Mouse (Mus musculus) myocyte (in vitro differentiated cells): Measurements from ENCODE around the gene Plxdc1.
A peak's percentile ranks its signal among the peaks of the same experiment; 100 is the strongest.

Experiments
- E2F4 ChIP-seq: IDR thresholded peaks from one replicate; pipeline ENCODE4 v1.6.1; 2011; ENCODE audit warnings: mild to moderate bottlenecking, control low read depth, moderate library complexity; ENCODE audit not compliant: insufficient read depth
- MAX ChIP-seq: IDR thresholded peaks from one replicate; pipeline ENCODE4 v1.6.1; 2011; ENCODE audit warnings: low read depth, mild to moderate bottlenecking, control low read depth
- POLR2A ChIP-seq: IDR thresholded peaks from one replicate; pipeline ENCODE4 v1.6.1; 2011; ENCODE audit warnings: low read depth, mild to moderate bottlenecking, control low read depth, moderate library complexity; ENCODE audit not compliant: insufficient read length
- POLR2AphosphoS2 ChIP-seq: IDR thresholded peaks from one replicate; pipeline ENCODE4 v1.6.1; 2011; ENCODE audit warnings: low read depth, control low read depth; ENCODE audit not compliant: insufficient read length

DNA sequence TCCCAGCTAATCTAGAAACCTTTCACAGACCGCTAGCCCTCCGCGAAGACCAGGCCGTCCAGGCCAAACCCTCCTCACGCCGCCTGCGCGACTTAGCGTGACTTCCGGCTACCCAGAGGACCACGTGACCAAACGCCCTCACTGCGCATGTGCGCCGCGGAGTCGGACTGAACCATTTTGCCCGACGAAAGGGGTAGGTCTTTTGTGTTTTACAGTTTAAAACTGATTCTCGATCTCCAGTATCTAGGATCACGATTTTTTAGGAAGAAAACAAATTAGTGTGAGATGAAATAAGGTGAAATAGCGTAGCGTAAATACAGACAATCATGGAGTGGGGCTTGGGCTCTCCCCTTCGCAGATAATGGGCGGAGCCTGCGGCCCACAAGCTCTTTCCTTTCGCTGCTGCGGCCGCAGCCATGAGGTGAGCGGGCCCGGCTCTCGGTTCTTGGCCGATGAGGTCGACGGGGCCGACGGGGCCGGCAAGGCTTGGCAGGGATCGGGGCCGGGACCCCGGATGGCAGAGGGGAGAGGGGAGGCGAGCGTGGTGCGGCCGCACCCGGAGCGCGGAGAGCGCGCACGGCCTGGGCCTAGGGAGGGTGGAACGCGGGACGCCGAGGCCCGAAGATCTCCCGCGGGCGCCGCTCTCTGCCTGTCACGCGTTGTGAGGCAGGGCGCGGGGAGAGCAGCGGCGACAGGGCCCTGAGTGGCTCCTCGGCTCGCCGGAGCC lies 40.5 kb upstream of the Plxdc1 start, which contains the start of gene Rpl19:
- TF ChIP-seq POLR2A (peak; percentile 73), E2F4 (no peak), POLR2AphosphoS2 (peak; percentile 92), MAX (no peak)
